Mouse (Mus musculus): Measurements from ENCODE around the gene Galnt11.

Galnt11 gene

GRCm38 (mm10) chr5:25254491-25254890 lies 32.8 kb downstream of the Galnt11 start:
- DNase-seq, result no peak

DNA sequence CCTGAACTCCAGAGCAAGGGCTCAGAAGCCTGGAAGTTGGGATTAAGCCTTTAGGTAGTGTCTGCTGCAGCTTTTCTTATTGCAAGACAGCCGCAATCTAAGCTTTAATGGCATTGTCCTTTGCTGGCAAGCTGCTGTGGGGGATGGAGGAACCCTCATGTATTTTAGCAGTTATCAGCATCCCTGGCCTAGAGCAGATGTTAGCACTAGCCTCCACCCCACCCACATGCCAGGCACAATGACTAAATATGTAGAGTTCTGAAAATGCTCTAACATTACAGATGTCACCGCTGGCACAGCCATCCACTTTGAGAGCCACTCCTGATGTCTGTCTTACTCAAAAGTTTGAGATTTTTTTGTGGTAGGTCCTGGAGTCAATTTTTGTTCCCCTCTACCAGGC lies 35.0 kb downstream of the Galnt11 start:
- no peak for DNase-seq

DNA sequence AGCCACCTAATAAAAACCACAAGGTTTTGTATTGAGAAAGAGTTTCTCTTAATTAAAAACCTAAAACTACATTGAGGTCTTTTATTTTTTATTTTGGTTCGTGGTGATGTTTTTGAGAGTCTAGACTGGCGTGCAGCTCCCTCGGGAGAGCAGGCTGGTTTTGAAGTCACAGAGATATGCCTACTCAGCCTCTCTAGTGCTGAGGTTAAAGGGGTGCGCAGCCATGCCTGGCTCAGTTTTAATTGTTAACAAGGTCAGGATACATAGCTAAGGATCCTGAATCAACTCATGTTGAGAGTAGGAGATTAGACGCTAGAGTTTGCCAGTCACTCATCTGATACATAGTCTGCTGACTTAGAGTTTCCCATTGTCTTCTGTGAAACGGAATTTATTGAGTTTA lies 39.7 kb downstream of the Galnt11 start:
- no peak for DNase-seq

GRCm38 (mm10) chr5:25262266-25262665 lies 40.6 kb downstream of the Galnt11 start:
- DNase-seq, result no peak

GRCm38 (mm10) chr5:25268258-25268888 lies 46.7 kb downstream of the Galnt11 start:
- DNase-seq, result no peak

DNA sequence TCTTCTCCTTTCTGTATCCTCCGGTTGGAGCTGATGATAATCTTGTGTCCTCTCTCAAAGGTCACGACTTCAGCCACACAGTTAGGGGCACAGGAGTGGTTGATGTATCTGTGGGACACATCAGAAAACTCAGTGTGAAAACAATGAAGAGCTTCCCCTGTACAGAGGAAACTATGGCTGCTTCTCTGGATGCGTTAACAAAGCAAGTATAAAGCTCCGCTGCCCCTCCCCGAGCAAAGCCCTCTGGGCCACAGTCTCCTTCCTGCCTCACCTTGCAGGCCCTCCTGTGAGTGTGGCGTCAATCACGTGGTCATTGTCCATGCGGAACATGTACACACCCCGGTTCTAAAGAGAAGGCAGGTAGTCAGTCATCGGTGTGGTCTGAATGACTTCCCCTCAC lies 53.9 kb downstream of the Galnt11 start:
- no peak for DNase-seq

GRCm38 (mm10) chr5:25276365-25276764 lies 54.7 kb downstream of the Galnt11 start:
- no peak for DNase-seq

GRCm38 (mm10) chr5:25283988-25284387 lies 62.3 kb downstream of the Galnt11 start:
- no peak for DNase-seq

DNA sequence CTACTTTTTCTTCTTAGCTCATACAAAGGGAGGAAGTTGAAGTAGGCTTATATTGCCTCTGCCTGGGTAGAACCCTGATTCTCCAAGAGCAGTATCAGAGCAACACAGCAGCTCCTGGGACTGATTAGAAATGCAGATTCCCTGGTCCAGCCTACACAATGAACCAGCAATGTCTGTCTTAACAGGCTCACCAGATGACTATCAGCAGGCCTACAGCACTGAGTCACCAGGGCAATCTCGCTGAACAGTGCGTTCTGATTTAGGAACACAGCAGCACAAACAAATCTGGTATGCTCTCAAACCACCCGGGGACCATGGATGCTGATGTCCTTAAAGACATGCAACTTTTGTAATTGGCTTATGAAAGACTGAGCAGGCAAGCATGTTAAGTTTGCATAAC lies 75.1 kb downstream of the Galnt11 start:
- DNase-seq, result no peak

DNA sequence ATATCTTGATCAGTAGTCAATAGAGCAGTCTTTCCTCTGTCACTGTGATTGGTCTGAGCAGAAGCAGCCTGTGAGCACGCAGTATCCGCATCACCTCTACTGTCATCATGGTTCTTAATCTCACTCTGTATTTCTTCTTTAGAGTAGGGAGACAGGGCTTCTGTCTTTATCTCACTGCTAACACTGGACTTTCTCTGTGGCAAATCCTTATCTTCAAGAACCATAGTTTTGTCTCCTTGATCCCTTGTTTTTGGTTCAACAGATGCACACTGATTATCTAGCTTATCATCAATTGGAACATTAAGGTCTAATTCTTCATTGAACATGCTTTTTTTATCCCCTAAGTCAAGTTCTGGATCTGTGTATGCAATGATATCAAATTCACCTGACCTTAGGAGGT lies 88.5 kb downstream of the Galnt11 start:
- no peak for DNase-seq

DNA sequence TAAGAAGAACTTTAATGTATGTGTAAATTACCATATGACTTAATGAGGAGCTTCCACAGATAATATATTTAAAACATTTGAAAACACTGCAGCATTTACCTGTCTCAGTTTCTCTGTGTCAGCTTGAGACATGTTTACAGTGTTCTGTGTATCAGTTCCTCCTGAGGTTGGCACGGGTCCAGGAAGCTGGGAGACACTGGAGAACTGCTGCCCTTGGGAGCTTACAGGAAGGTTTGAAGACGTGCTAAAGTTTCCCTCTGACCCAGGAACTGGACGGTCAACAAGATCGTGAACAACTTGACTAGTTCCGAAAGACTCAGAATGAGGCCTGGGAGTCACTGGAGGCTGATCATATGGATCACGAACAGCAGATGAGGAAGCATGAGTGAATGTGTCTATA lies 92.2 kb downstream of the Galnt11 start:
- peak; percentile 13 for DNase-seq
